Mouse (Mus musculus) heart, postnatal 0 days (tissue): ENCODE results near the gene Clcf1.

Experiments used
- CTCF ChIP-seq: IDR thresholded peaks from 2 replicates; pipeline ENCODE4 v1.5.1; 2016; ENCODE audit warnings: antibody characterized with exemption, control low read depth, low read depth
- EP300 ChIP-seq: IDR thresholded peaks from 2 replicates; pipeline ENCODE4 v1.6.1; 2016; ENCODE audit warnings: antibody characterized with exemption, low read depth

DNA sequence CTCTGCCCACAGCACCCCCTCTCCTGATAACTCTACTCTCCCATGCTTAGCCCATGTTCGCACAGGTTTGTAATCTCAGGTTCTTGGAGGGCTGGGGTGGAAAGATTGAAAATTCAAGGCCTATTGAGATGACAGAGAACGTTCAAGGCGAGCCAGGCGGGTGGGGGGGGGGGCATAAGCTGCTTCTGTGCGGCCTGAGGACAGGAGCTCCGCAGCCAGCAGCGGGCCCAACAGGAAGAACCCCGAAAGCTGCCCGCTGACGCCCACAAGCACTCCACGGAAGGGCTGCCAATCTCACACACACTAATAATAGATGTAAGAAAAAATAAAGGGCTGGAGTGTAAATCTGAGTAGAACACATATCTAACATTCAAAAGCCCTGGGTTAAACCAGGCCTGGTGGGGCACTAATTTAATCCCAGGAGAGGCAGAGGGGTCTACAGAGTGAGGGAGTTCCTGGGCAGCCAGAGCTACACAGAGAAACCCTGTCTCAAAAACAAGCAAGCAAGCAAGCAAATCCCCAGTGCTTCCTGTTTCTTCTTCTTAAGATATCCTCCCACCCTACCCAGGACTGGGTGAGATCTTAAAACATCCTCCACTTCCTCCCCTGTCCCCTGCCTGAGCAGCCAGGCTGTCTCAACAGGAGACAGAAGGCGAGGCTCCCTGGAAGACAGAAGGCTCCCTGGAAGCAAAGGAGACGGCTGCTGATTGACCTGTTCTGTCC lies 10.3 kb upstream of the Clcf1 start:
- no peak for TF ChIP-seq CTCF
- no peak for TF ChIP-seq EP300
